Mouse (Mus musculus) left cerebral cortex, postnatal 4 days (tissue): Measurements from ENCODE around the gene Rrad. TPM values are rescaled to one million over a fixed set of nuclear protein-coding genes. Genes with fewer than 3 reads are reported as not detected.

Experiments
- DNase-seq: peaks from one replicate; pipeline ENCODE4 v3.0.0-alpha.2; 2022
- intact Hi-C: fragments of 180-260 bp; cut with DNase I; formaldehyde crosslinking; loops from one replicate; pipeline ENCODE4 v1.15.1; 2025
- total RNA-seq, 2 experiments: library from RNA; stranded (reverse); gene quantifications; 2 replicates each; pipeline ENCODE4 v1.2.3; 2021

Rrad gene
- total RNA-seq, 2 experiments from 2014 or later, result 3.2 to 3.3 TPM

- intact Hi-C loops, result no loop called here
- DNase-seq, result no peak
Measured at GRCm38 (mm10) chr8:104584522-104584921, 46.6 kb downstream of the Rrad start.

Other genes with a start within 250 kb of the Rrad start
- gene Cmtm4, start 235.5 kb downstream of the Rrad start, total RNA-seq, result 10 to 100 TPM; 47.2 to 48.3 TPM
- 100 to 1,000 TPM; 168 to 169 TPM for gene Dync1li2, start 188.3 kb downstream of the Rrad start, total RNA-seq
- gene Terb1, start 121.4 kb downstream of the Rrad start, total RNA-seq, result under 1 TPM; 0.74 to 0.94 TPM
- gene Nae1, start 96.7 kb downstream of the Rrad start, total RNA-seq, result 10 to 100 TPM; 57.5 to 62.9 TPM
- gene Car7, start 96.6 kb downstream of the Rrad start, total RNA-seq, result 1 to 10 TPM; 3.8 to 4.6 TPM
- gene Pdp2, start 39.9 kb downstream of the Rrad start, total RNA-seq, result 10 to 100 TPM; 13.0 to 13.6 TPM
- gene Cdh16, start 6.9 kb downstream of the Rrad start, total RNA-seq, result not detected
- gene Ciao2b, start 10.6 kb upstream of the Rrad start, total RNA-seq, result 10 to 100 TPM; 34.7 to 39.2 TPM
- gene Ces2a, start 102.7 kb upstream of the Rrad start, total RNA-seq, result not detected
- under 1 TPM; 0.18 to 0.26 TPM for gene Ces2b, start 200.2 kb upstream of the Rrad start, total RNA-seq
- gene Ces2c, start 215.7 kb upstream of the Rrad start, total RNA-seq, result not detected